Mouse (Mus musculus) forebrain, postnatal 0 days (tissue): ENCODE measurements around the gene Grb10. TPM values are rescaled to one million over a fixed set of nuclear protein-coding genes. Genes with fewer than 3 reads are reported as not detected.

Experiments used
- ATAC-seq: fragments of 200-750 bp; cut with Nextera tagmentation; 2 replicates; pipeline ENCODE4 v1.8.0; 2017; ENCODE audit warnings: mild to moderate bottlenecking, moderate library complexity
- DNase-seq: peaks from one replicate; pipeline ENCODE4 v3.0.0-alpha.2; 2015
- H3K27ac ChIP-seq: fragments of 300-500 bp; sonication (generic); 2 replicates; pipeline ENCODE4 v1.5.1; 2014; ENCODE audit warnings: low read depth, mild to moderate bottlenecking, antibody characterized with exemption, low read length, moderate library complexity, mixed read lengths
- H3K27me3 ChIP-seq: fragments of 300-500 bp; sonication (generic); 2 replicates; pipeline ENCODE4 v1.6.1; 2014; ENCODE audit warnings: mild to moderate bottlenecking, low read length, mixed read lengths; ENCODE audit not compliant: insufficient read depth
- H3K36me3 ChIP-seq: fragments of 300-500 bp; sonication (generic); 2 replicates; pipeline ENCODE4 v1.6.1; 2014; ENCODE audit warnings: mild to moderate bottlenecking, moderate library complexity; ENCODE audit not compliant: insufficient read depth
- H3K4me1 ChIP-seq: fragments of 300-500 bp; sonication (generic); 2 replicates; pipeline ENCODE4 v1.6.1; 2014; ENCODE audit warnings: antibody characterized with exemption; ENCODE audit not compliant: insufficient read depth
- H3K4me2 ChIP-seq: fragments of 300-500 bp; sonication (generic); 2 replicates; pipeline ENCODE4 v1.6.1; 2014; ENCODE audit warnings: low read depth, mild to moderate bottlenecking, moderate library complexity
- H3K4me3 ChIP-seq: fragments of 300-500 bp; sonication (generic); 2 replicates; pipeline ENCODE4 v1.5.1; 2014; ENCODE audit warnings: low read depth, low read length, mixed read lengths
- H3K9ac ChIP-seq: fragments of 300-500 bp; sonication (generic); 2 replicates; pipeline ENCODE4 v1.6.1; 2014; ENCODE audit warnings: mild to moderate bottlenecking
- H3K9me3 ChIP-seq: fragments of 300-500 bp; sonication (generic); 2 replicates; pipeline ENCODE4 v1.6.1; 2016; ENCODE audit warnings: low read length
- CTCF ChIP-seq: sonication (generic); IDR thresholded peaks from 2 replicates; pipeline ENCODE4 v1.5.1; 2016; ENCODE audit warnings: antibody characterized with exemption, control low read depth, low read depth
- WGBS: fragments of 180-500 bp; shearing (Covaris S2); extraction: QIAGEN DNeasy Blood & Tissue Kit; methylation state at CpG from one replicate; pipeline ENCODE4 v1.1.7; 2014; 5-methylcytosine and 5-hydroxymethylcytosine counted together
- polyA plus RNA-seq: library from polyadenylated mRNA; unstranded; fragments of >200 nt; fragmentation: Nextera tagmentation; extraction: Ambion mirVana; gene quantifications from 2 replicates; pipeline ENCODE4 v1.2.1, GENCODE M21; 2015
- total RNA-seq: library from RNA; depleted of rRNA; stranded (reverse); fragments of >200 nt; gene quantifications from 2 replicates; pipeline ENCODE4 v1.2.3, GENCODE M21; 2014

The Grb10 gene
- total and polyA plus RNA-seq, 2 experiments from 2014 or later: 32.7 to 80.3 TPM

- Histone ChIP-seq H3K36me3 (no peaks in the 10 kb centered on the region), H3K4me2 (no peak overlapping the region), H3K9me3 (no peaks in the 10 kb centered on the region), H3K4me3 (no peak overlapping the region), H3K27ac (no peak overlapping the region), H3K4me1 (no peaks in the 10 kb centered on the region), H3K9ac (no peak overlapping the region), H3K27me3 (no peaks in the 10 kb centered on the region)
- WGBS: 95% methylated on average over 2 of the region's 2 CpGs
- TF ChIP-seq CTCF: no peak
- DNase-seq: no peak
- ATAC-seq: no peak
Measured at GRCm38 (mm10) chr11:11895479-11895878, 143.0 kb downstream of the Grb10 start.

GRCm38 (mm10) chr11:11893769-11894168, 144.7 kb downstream of the Grb10 start:
- Histone ChIP-seq H3K27ac (no peak overlapping the region), H3K9ac (no peak overlapping the region), H3K9me3 (no peaks in the 10 kb centered on the region), H3K36me3 (no peaks in the 10 kb centered on the region), H3K4me2 (no peak overlapping the region), H3K27me3 (no peaks in the 10 kb centered on the region), H3K4me1 (no peaks in the 10 kb centered on the region), H3K4me3 (no peak overlapping the region)
- DNase-seq (no peak), ATAC-seq (no peak)
- 87% methylated on average over 1 of the region's 1 CpGs for WGBS
- no peak for TF ChIP-seq CTCF

DNA sequence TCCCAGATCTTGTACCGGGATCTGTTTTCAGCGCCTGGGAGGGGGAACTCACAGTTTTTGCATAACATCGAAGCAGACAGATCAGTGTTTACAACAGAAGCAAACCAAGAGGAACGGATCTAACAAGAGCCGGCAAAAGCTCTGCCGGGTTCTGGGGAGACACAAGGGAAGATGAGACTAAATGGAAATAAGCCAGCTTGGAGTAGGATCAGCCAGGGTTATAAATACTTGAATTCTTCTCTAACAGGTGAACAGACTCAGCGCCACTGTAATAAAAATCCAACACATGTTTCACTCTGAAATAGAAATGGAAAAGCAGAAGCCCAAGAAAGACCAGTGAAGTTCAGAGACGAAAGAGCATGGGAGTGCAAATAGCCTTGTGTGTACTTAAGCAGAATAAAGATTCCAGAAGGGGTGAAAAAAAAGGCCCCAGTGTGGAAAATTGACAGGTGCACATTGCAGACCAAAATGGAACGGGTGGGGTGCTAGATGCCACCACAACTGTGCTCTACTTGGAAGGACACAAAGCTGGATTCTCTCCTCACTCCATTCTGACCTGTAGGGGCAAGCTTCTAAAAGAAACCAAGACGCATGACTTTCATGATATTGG, 145.4 kb downstream of the Grb10 start:
- no peak overlapping the region for H3K4me3 ChIP-seq
- no peaks in the 10 kb centered on the region for H3K4me1 ChIP-seq
- TF ChIP-seq CTCF: no peak
- no peaks in the 10 kb centered on the region for H3K36me3 ChIP-seq
- no peaks in the 10 kb centered on the region for H3K9me3 ChIP-seq
- DNase-seq (no peak), ATAC-seq (no peak)
- no peak overlapping the region for H3K4me2 ChIP-seq
- H3K9ac ChIP-seq: no peak overlapping the region
- no peak overlapping the region for H3K27ac ChIP-seq
- H3K27me3 ChIP-seq: no peaks in the 10 kb centered on the region
- WGBS: 61% methylated on average over 10 of the region's 10 CpGs

DNA sequence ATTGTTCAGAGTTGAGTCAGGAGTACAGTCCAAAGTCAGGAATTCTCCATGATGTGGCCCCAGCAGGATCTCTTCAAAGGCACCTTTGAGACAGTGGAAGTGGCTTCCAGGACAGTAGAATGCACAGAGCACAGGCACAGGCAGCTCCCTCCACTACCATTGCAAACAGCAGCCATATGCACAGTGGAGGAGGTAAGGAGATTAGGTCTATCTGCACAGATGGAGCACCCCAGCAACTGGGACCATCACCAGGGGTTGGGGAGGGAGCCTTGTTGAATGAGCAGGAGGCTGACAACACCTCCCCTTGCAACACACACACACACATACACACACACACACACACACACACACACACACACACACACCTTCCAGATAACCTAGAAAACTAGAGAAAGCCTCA, 146.7 kb downstream of the Grb10 start:
- Histone ChIP-seq H3K27ac (no peak overlapping the region), H3K9ac (no peak overlapping the region), H3K9me3 (no peaks in the 10 kb centered on the region), H3K4me2 (no peak overlapping the region), H3K4me1 (no peaks in the 10 kb centered on the region), H3K27me3 (no peaks in the 10 kb centered on the region), H3K4me3 (no peak overlapping the region), H3K36me3 (no peaks in the 10 kb centered on the region)
- DNase-seq: no peak
- no peak for TF ChIP-seq CTCF
- no peak; the same call in 1 of the 2 replicates for ATAC-seq

DNA sequence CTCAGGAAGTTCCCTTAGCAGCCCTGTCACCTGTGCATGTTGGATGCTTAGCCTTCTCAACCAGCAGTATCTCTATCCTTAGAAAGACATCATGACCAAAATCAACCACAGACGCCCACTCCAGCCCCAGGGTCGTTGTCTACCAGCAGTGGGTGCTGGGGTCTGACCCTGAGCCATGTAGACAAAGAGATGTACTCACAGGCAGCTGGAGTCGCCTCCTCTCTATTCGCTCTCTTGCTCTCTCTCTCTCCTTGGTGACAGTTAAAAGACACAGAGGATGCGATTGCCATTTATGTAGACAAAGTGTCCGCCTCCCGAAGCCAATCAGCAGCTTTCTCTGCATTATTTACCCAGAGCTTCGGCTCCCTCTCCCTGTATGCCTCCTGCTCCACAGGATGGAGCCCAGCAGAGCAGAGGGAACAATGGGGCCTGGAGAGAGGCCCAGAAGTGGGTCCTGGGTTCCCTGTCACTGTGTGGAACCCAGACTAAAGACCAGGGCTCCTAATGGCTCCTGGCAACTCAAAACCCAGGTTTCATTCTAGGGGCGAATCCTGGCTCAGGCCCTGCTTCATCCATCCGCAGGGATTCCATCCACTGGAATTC, 148.2 kb downstream of the Grb10 start:
- DNase-seq (no peak), ATAC-seq (peak; percentile 47)
- Histone ChIP-seq H3K27ac (no peak overlapping the region), H3K4me3 (no peak overlapping the region), H3K4me1 (no peaks in the 10 kb centered on the region), H3K36me3 (no peaks in the 10 kb centered on the region), H3K9ac (no peak overlapping the region), H3K4me2 (no peak overlapping the region), H3K27me3 (no peaks in the 10 kb centered on the region), H3K9me3 (no peaks in the 10 kb centered on the region)
- no peak for TF ChIP-seq CTCF
- 53% methylated on average over 10 of the region's 10 CpGs for WGBS

GRCm38 (mm10) chr11:11888727-11889126, 149.8 kb downstream of the Grb10 start:
- TF ChIP-seq CTCF: no peak
- no peaks in the 10 kb centered on the region for H3K36me3 ChIP-seq
- no peak overlapping the region for H3K9ac ChIP-seq
- no peak overlapping the region for H3K4me3 ChIP-seq
- no peak overlapping the region for H3K27ac ChIP-seq
- no peaks in the 10 kb centered on the region for H3K9me3 ChIP-seq
- 83% methylated on average over 3 of the region's 3 CpGs for WGBS
- no peak overlapping the region for H3K4me2 ChIP-seq
- H3K27me3 ChIP-seq: no peaks in the 10 kb centered on the region
- no peak for DNase-seq
- no peak for ATAC-seq
- no peaks in the 10 kb centered on the region for H3K4me1 ChIP-seq

- Histone ChIP-seq H3K4me3 (no peak overlapping the region), H3K27ac (no peak overlapping the region), H3K4me2 (no peak overlapping the region), H3K36me3 (no peaks in the 10 kb centered on the region), H3K9me3 (no peaks in the 10 kb centered on the region), H3K27me3 (no peaks in the 10 kb centered on the region), H3K4me1 (no peaks in the 10 kb centered on the region), H3K9ac (no peak overlapping the region)
- WGBS: 76% methylated on average over 3 of the region's 3 CpGs
- DNase-seq (no peak), ATAC-seq (no peak)
- TF ChIP-seq CTCF: no peak
Measured at GRCm38 (mm10) chr11:11888051-11888450, 150.4 kb downstream of the Grb10 start.
